Mouse (Mus musculus): ENCODE data around the gene Prkaa2. TPM values are rescaled to one million over a fixed set of nuclear protein-coding genes. Genes with fewer than 3 reads are reported as not detected.

The Prkaa2 gene
- 1.8 TPM in 2 replicates for polyA plus RNA-seq (2015; fragmentation: Nextera tagmentation; extraction: Ambion mirVana)

GRCm38 (mm10) chr4:105109199-105109989 is at the start of gene Prkaa2:
TSS of gene Prkaa2 (minus strand) at chr4:105109890.

GRCm38 (mm10) chr4:105157276-105158168 is 47.8 kb upstream of the Prkaa2 start, which contains the start of gene Plpp3:
TSS of gene Plpp3 (plus strand) at chr4:105157347.

Other genes starting within 250 kb of the Prkaa2 start
- 0.33 and 1.4 TPM in 2 replicates for gene C8a, start 233.5 kb downstream of the Prkaa2 start, polyA plus RNA-seq (2015; fragmentation: Nextera tagmentation; extraction: Ambion mirVana)
- gene Fyb2, start 196.4 kb downstream of the Prkaa2 start, polyA plus RNA-seq (2015; fragmentation: Nextera tagmentation; extraction: Ambion mirVana): 0.05 and 0.26 TPM in 2 replicates
- gene Plpp3, start 47.5 kb upstream of the Prkaa2 start, polyA plus RNA-seq (2015; fragmentation: Nextera tagmentation; extraction: Ambion mirVana): 79.2 and 171 TPM in 2 replicates